Mouse (Mus musculus): ENCODE measurements around the gene Kctd13.
A peak's percentile ranks its signal among the peaks of the same experiment; 100 is the strongest.

Gene Kctd13

GRCm38 (mm10) chr7:126941801-126942200, 13.1 kb downstream of the Kctd13 start:
- no peak for DNase-seq (ENCODE audit: low read depth, low spot score)

- DNase-seq (ENCODE audit: low read depth, low spot score) = no peak
Measured at GRCm38 (mm10) chr7:126946530-126946929, 17.9 kb downstream of the Kctd13 start.

GRCm38 (mm10) chr7:126948626-126949025, 19.9 kb downstream of the Kctd13 start:
- no peak for DNase-seq (ENCODE audit: low read depth, low spot score)

GRCm38 (mm10) chr7:126949403-126949792, 20.7 kb downstream of the Kctd13 start, which contains the start of gene Asphd1:
Gene Asphd1 (minus strand): TSS chr7:126949582.
- DNase-seq (ENCODE audit: low read depth, low spot score) = no peak

GRCm38 (mm10) chr7:126949793-126950646, 21.3 kb downstream of the Kctd13 start, which contains the start of gene Sez6l2:
Gene Sez6l2 (plus strand): TSS chr7:126950563.
- DNase-seq (ENCODE audit: low read depth, low spot score) = peak; percentile 55

- DNase-seq (ENCODE audit: low read depth, low spot score) = no peak
Measured at GRCm38 (mm10) chr7:126950647-126951615, 22.3 kb downstream of the Kctd13 start.

- no peak for DNase-seq (ENCODE audit: low read depth, low spot score)
Measured at GRCm38 (mm10) chr7:126951741-126952140, 23.1 kb downstream of the Kctd13 start.

- DNase-seq (ENCODE audit: low read depth, low spot score) = no peak
Measured at GRCm38 (mm10) chr7:126952646-126953045, 24.0 kb downstream of the Kctd13 start.

GRCm38 (mm10) chr7:126955125-126955524, 26.4 kb downstream of the Kctd13 start:
- no peak for DNase-seq (ENCODE audit: low read depth, low spot score)

GRCm38 (mm10) chr7:126959780-126960179, 31.1 kb downstream of the Kctd13 start:
- no peak for DNase-seq (ENCODE audit: low read depth, low spot score)

- no peak for DNase-seq (ENCODE audit: low read depth, low spot score)
Measured at GRCm38 (mm10) chr7:126961095-126961494, 32.4 kb downstream of the Kctd13 start.

GRCm38 (mm10) chr7:126961965-126962364, 33.3 kb downstream of the Kctd13 start:
- no peak for DNase-seq (ENCODE audit: low read depth, low spot score)

GRCm38 (mm10) chr7:126963548-126964286, 35.0 kb downstream of the Kctd13 start:
- no peak for DNase-seq (ENCODE audit: low read depth, low spot score)

GRCm38 (mm10) chr7:126965568-126965967, 36.9 kb downstream of the Kctd13 start:
- no peak for DNase-seq (ENCODE audit: low read depth, low spot score)

- DNase-seq (ENCODE audit: low read depth, low spot score) = no peak
Measured at GRCm38 (mm10) chr7:126967361-126967760, 38.7 kb downstream of the Kctd13 start.

GRCm38 (mm10) chr7:126975493-126975892, 46.8 kb downstream of the Kctd13 start:
- DNase-seq (ENCODE audit: low read depth, low spot score) = peak; percentile 43

GRCm38 (mm10) chr7:126975893-126975949, 47.0 kb downstream of the Kctd13 start, which contains the start of gene Cdipt:
Gene Cdipt (plus strand): TSS chr7:126975914.
- no peak for DNase-seq (ENCODE audit: low read depth, low spot score)

GRCm38 (mm10) chr7:126975950-126976866, 47.5 kb downstream of the Kctd13 start, which contains the start of gene Cdiptos:
Gene Cdiptos (minus strand): TSS chr7:126976098.
- DNase-seq (ENCODE audit: low read depth, low spot score) = peak; percentile 93

GRCm38 (mm10) chr7:126976878-126977459, 48.3 kb downstream of the Kctd13 start:
- no peak for DNase-seq (ENCODE audit: low read depth, low spot score)

GRCm38 (mm10) chr7:126978841-126979240, 50.2 kb downstream of the Kctd13 start:
- DNase-seq (ENCODE audit: low read depth, low spot score) = no peak

Data from skeletal muscle tissue, adult 2 months (tissue).